In genomic region chr19:24513105-24513843, GRCm38 (mm10) we compare ENCODE assay signal across 13 mouse cellular contexts. TPM values are rescaled to one million over a fixed set of nuclear protein-coding genes. Genes with fewer than 3 reads are reported as not detected.
DNase-seq lines count a peak whose midpoint lies in the region; ATAC-seq and TF ChIP-seq lines count a peak whose summit lies in the region.
"Had no signal": no experiment of that assay in that cellular context is flagged by ENCODE, and none has a peak within 500 bp of the region (broad histone marks: within the 10 kb centered on the region; RNA-seq: fewer than 3 reads in every experiment).

No protein-coding gene starts in this region.

- no peak for TF ChIP-seq CTCF in liver, postnatal 0 days (IDR thresholded peaks at IDR 0.05; ENCODE audit: low read depth)

- TF ChIP-seq EP300 in liver, postnatal 0 days (IDR thresholded peaks at IDR 0.05; ENCODE audit: low read depth), result peak; percentile 97

- H3K27me3 ChIP-seq in heart, embryonic 14.5 days (ENCODE audit: control insufficient read depth, insufficient read depth, low read length), result no peaks in the 10 kb centered on the region
- H3K27me3 ChIP-seq in liver, postnatal 0 days (ENCODE audit: insufficient read depth, low read length), result no peaks in the 10 kb centered on the region
- H3K27me3 ChIP-seq: forebrain, embryonic 13.5 days had no signal

- H3K9ac ChIP-seq in heart, embryonic 14.5 days (ENCODE audit: low read length), result no peak overlapping the region; the same call in 1 of the 2 replicates
- H3K9ac ChIP-seq in liver, postnatal 0 days (replicated peaks), result peak overlapping the region; percentile 8
- H3K9ac ChIP-seq: forebrain, embryonic 13.5 days had no signal

- no peaks in the 10 kb centered on the region for H3K36me3 ChIP-seq in heart, embryonic 14.5 days (ENCODE audit: control insufficient read depth, insufficient read depth, low read length)
- H3K36me3 ChIP-seq in liver, postnatal 0 days (replicated peaks; ENCODE audit: insufficient read depth, low read length), result no peaks in the 10 kb centered on the region

- ATAC-seq in heart, embryonic 14.5 days (ENCODE audit: insufficient number of reproducible peaks, insufficient read depth, low FRiP score, low read depth), result no peak
- ATAC-seq in common myeloid progenitor, adult 5-6 weeks (replicated peaks; ENCODE audit: low read depth, poor library complexity, severe bottlenecking), result peak; percentile 64; the same call in 1 of the 2 replicates
- peak; percentile 95 for ATAC-seq in liver, postnatal 0 days
- ATAC-seq: CD4-positive, CD25-positive, alpha-beta regulatory T cell, adult 4 months; forebrain, embryonic 13.5 days had no signal

- H3K9me3 ChIP-seq in heart, embryonic 14.5 days (ENCODE audit: control insufficient read depth, low read length), result no peaks in the 10 kb centered on the region
- no peaks in the 10 kb centered on the region for H3K9me3 ChIP-seq in liver, postnatal 0 days (ENCODE audit: low read length)
- H3K9me3 ChIP-seq: forebrain, embryonic 13.5 days had no signal

- peak overlapping the region; percentile 11 for H3K4me2 ChIP-seq in heart, embryonic 14.5 days (ENCODE audit: low read length)
- peak overlapping the region; percentile 66 for H3K4me2 ChIP-seq in liver, postnatal 0 days (ENCODE audit: low read depth, low read length)
- H3K4me2 ChIP-seq: forebrain, embryonic 13.5 days had no signal

- H3K27ac ChIP-seq in heart, embryonic 14.5 days (replicated peaks in 1 of 2; ENCODE audit: control insufficient read depth in 1 of 2, insufficient read depth in 1 of 2, low read depth in 2 of 2, low read length in 2 of 2), result peak overlapping the region; percentile 7 to 24; a peak in 3 of 4 replicates
- H3K27ac ChIP-seq in liver, postnatal 0 days (ENCODE audit: low read depth), result peak overlapping the region; percentile 96
- H3K27ac ChIP-seq: forebrain, embryonic 13.5 days; left cerebral cortex, adult 2 months had no signal

- no peak overlapping the region for H3K4me3 ChIP-seq in heart, embryonic 14.5 days (ENCODE audit: control insufficient read depth in 1 of 2, insufficient read depth in 1 of 2, low read depth in 1 of 2, low read length in 2 of 2)
- H3K4me3 ChIP-seq in liver, postnatal 0 days (ENCODE audit: low read depth, low read length), result peak overlapping the region; percentile 10; the same call in 1 of the 2 replicates
- H3K4me3 ChIP-seq: forebrain, embryonic 13.5 days; left cerebral cortex, adult 2 months had no signal

- no peak for DNase-seq in heart, adult 8-10 months (ENCODE audit: low spot score)
- peak; percentile 50 for DNase-seq in MEL-GATA-1-ER (ENCODE audit: extremely low read depth, low read depth)
- peak; percentile 76 for DNase-seq in liver, postnatal 0 days
- DNase-seq in thymus, postnatal 36 days, result no peak
- no peak for DNase-seq in kidney, adult 9 months
- DNase-seq in left cerebral cortex, postnatal 10 days (ENCODE audit: extremely low spot score in 1 of 2, low spot score in 2 of 2), result no peak
- DNase-seq: gastrocnemius, postnatal 36 days; kidney, adult 8-10 months had no signal

- intact Hi-C loops in left cerebral cortex, postnatal 10 days (cut with DNase I), result no loop called here

- 35% methylated on average over 20 of the region's 20 CpGs for WGBS in heart, embryonic 14.5 days
- 49% methylated on average over 20 of the region's 20 CpGs for WGBS in liver, postnatal 0 days (ENCODE audit: insufficient replicate concordance)

- H3K4me1 ChIP-seq in heart, embryonic 14.5 days (ENCODE audit: control insufficient read depth in 2 of 2, insufficient read depth in 2 of 2, low read length in 2 of 2), result peaks cover 31 to 45% of the 10 kb centered on the region in 2 experiments
- peaks cover 48% of the 10 kb centered on the region for H3K4me1 ChIP-seq in liver, postnatal 0 days (ENCODE audit: insufficient read depth)

RNA-seq across cellular contexts. Expression of gene Fam122a, which starts 36.1 kb away (rescaled TPM):
- polyA plus RNA-seq in heart, embryonic 14.5 days (2014; fragmentation: Nextera tagmentation; extraction: Ambion mirVana), result 49.2 and 49.8 TPM in 2 replicates
- 10 to 100 TPM; 23.5 to 26.9 (median 26.6) TPM for total RNA-seq in heart, adult 8-10 months (2022)
- 11.7 and 16.3 TPM in 2 replicates for total RNA-seq in common myeloid progenitor, adult 5-6 weeks (2017)
- 28.6 and 30.6 TPM in 2 replicates for polyA plus RNA-seq in liver, postnatal 0 days (2015; fragmentation: Nextera tagmentation; extraction: Ambion mirVana)
- 10 to 100 TPM; 31.0 to 31.5 TPM for total RNA-seq in left cerebral cortex, postnatal 10 days (2021)

RNA-seq across cellular contexts. Expression of gene Pip5k1b, which starts 42.4 kb away (rescaled TPM):
- 10.5 and 10.9 TPM in 2 replicates for polyA plus RNA-seq in heart, embryonic 14.5 days (2014; fragmentation: Nextera tagmentation; extraction: Ambion mirVana)
- total RNA-seq in heart, adult 8-10 months (2022), result 10 to 100 TPM; 20.2 to 23.1 (median 21.5) TPM
- total RNA-seq in common myeloid progenitor, adult 5-6 weeks (2017), result 6.9 and 9.8 TPM in 2 replicates
- 3.0 and 4.4 TPM in 2 replicates for polyA plus RNA-seq in liver, postnatal 0 days (2015; fragmentation: Nextera tagmentation; extraction: Ambion mirVana)
- total RNA-seq in left cerebral cortex, postnatal 10 days (2021), result 1 to 10 TPM; 8.1 to 8.2 TPM

Comparison
In these comparisons a context has a peak if more than half of its experiments do, and no peak if none do; other contexts are left out.
1. DNase-seq: peak in MEL-GATA-1-ER (single experiment) and liver, postnatal 0 days (single experiment); none in heart, adult 8-10 months (single experiment), thymus, postnatal 36 days (0 of 2), kidney, adult 9 months (single experiment) and left cerebral cortex, postnatal 10 days (0 of 2).